Mouse (Mus musculus): ENCODE data around the gene Phc2. TPM values are rescaled to one million over a fixed set of nuclear protein-coding genes. Genes with fewer than 3 reads are reported as not detected.
"Not testable (repeated sequence)": the region's sequence is repeated elsewhere in the genome, so short reads cannot be mapped to it uniquely, and the experiment has no call there.

Gene Phc2
- 10 to 100 TPM; 85.4 to 91.3 TPM for total RNA-seq (2021)
- long read RNA-seq, experiment 1, transcript Phc2-201 (15 exons, 3,949 nt) = minor isoform, 8 of 130 reads
- long read RNA-seq, experiment 1, transcript Phc2-202 (7 exons, 2,535 nt) = major isoform, 68 of 130 reads
- long read RNA-seq, experiment 1, partial matches to known transcripts = 2 of 130 reads
- long read RNA-seq, experiment 1, other reads (novel, unspliced or antisense) = 51 of 130 reads
- long read RNA-seq, experiment 2, transcript Phc2-201 (15 exons, 3,949 nt) = minor isoform, 9 of 150 reads
- long read RNA-seq, experiment 2, transcript Phc2-202 (7 exons, 2,535 nt) = major isoform, 82 of 150 reads
- long read RNA-seq, experiment 2, partial matches to known transcripts = 10 of 150 reads
- long read RNA-seq, experiment 2, other reads (novel, unspliced or antisense) = 49 of 150 reads

DNA sequence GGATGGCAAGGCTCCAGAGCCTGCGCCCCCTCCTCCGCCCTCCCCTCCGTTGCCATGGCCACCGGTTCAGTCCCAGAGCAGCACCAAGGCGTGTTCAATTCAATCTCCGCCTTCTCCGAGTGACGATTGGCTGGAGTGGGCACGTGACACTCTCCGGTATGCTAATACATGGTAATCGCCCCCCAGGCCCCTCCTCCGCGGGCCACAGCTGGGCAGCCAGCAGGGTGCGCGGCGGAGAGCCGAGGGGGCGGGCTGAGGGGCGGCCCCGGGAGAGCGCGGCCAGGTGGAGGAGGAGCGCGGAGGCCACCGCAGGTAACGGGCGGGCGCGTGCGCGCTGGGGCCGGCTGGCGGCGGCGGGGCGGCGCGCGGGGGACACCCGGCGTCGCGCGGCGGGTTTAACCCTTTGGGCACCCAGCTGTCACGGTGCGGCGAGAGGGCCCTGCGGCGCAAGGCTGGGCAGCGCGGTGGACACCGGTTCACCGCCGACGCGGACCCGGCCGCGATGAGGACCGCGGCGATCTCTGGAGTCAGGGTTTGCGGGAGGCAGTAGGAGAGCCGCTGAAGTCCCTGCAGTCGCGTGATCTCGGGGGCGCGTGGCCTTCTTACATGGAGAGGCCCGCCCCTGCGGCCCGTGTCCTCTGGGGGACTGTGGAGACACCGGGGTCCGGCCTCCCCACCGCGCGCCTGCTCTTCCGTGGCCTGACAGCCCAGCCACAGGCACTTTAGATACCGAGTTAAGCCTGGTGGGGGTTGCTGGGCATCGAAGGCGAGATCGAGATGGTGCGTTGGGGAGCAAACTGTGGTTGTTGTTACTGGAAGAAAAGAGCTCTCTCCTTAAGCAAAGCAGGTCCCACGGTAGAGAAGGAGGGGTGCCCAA lies at the start of gene Phc2:
Gene Phc2 (plus strand): TSS at position 198 of the 877 bp plus-strand sequence.
- DNase-seq (ENCODE audit: low spot score in 2 of 2) = peak; percentile 92 to 97
- peak; percentile 56 for TF ChIP-seq CTCF (conservative IDR thresholded peaks at IDR 0.05)
- Histone ChIP-seq H3K27ac (peak within 1 kb of the TSS; percentile 97), H3K4me3 (peak within 1 kb of the TSS; percentile 70)

- no peak for TF ChIP-seq CTCF (conservative IDR thresholded peaks at IDR 0.05)
- no peak overlapping the region for H3K4me3 ChIP-seq
- DNase-seq (ENCODE audit: low spot score in 2 of 2) = peak; percentile 30 to 41
- no peak overlapping the region for H3K27ac ChIP-seq
These were observed 47.9 kb upstream of the Phc2 start for GRCm38 (mm10) chr4:128606586-128606985.

- no peak for DNase-seq (ENCODE audit: low spot score in 2 of 2)
- Histone ChIP-seq H3K27ac (peak overlapping the region; percentile 80), H3K4me3 (no peak overlapping the region)
- TF ChIP-seq CTCF (conservative IDR thresholded peaks at IDR 0.05) = no peak
These were observed 46.8 kb upstream of the Phc2 start for GRCm38 (mm10) chr4:128607661-128608060.

DNA sequence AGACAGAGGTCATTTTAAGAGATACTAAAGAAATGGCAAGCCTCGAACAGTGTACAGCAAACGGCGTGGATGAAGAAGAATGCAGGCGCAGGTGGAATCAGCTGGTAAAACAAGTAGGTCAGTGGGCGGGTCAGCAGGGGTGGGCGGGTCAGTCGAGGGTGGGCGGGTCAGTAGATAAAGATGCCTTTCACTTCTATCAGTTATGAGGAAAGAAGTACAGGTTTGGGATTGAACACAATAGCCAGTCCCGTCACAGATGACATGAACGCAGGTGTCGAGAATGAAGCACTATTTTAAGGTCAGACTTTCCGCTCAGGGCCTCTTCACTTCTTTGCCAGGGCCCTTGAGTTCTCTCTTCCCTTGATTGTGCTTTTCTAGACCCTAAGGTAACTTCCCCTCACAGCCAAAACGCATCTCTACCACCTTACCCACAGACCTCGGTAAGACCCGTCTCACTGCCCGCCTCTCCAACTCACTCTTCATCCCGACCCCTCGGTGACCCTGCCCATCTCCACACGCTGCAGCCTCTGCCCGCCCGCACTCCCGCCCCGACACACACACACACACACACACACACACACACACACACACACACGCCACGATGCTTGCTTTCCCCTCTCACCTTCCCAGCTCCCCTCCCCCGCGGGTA lies 45.1 kb upstream of the Phc2 start:
- H3K4me3 ChIP-seq = peak overlapping the region; percentile 66
- no peak for TF ChIP-seq CTCF (conservative IDR thresholded peaks at IDR 0.05)
- peak overlapping the region; percentile 80 for H3K27ac ChIP-seq
- DNase-seq (ENCODE audit: low spot score in 2 of 2) = no peak

DNA sequence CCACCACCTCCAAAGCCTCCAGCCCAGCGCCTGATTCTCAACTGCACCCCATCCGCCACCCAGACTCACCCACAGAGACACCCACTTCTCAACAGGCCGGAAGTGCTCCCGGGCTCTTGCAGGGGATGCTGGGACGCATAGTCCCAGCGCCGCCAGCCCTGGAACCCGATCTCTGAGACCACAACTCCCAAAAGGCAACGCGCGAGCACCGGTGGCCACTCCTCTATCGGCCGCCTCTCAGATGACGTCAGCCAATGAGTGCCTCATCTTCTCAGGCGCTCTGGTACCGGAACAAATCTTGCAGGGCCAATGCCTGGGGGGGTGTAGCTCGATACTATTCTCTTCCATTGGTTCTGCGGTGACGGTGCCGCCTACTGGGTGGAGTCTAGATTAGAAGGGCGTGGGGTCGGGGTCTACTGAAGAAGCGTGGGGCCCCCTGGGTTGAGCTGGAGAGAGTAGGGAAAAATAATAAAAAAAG lies 44.5 kb upstream of the Phc2 start, which contains the start of gene Zscan20:
Gene Zscan20 (minus strand): TSS at position 174 of the 478 bp plus-strand sequence.
- peak within 1 kb of the TSS; percentile 80 for H3K27ac ChIP-seq
- TF ChIP-seq CTCF (conservative IDR thresholded peaks at IDR 0.05) = peak; percentile 65
- peak; percentile 95 to 99 for DNase-seq (ENCODE audit: low spot score in 2 of 2)

DNA sequence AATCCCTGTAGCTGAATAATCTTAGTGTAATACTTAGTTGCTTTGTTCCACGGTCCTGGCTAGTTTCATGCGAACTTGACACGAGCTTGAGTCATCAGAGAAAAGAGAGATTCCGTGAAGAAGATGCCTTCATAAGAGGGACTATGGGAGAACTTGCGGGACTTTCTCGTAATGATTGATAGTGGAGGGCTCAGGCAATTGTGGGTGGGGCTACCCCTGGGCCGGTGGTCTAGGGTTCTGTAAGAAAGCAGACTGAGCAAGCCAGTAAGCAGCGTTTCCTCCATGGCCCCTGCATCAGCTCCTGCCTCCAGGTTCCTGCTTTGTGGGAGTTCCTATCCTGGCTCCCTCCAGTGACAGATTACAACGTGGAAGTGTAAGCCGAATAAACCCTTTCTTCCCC lies 43.8 kb upstream of the Phc2 start:
- 0 out of 2 replicates have a peak overlapping the region, but pooled peaks have one; percentile 57 for H3K27ac ChIP-seq
- peak overlapping the region; percentile 66 for H3K4me3 ChIP-seq
- no peak for DNase-seq (ENCODE audit: low spot score in 2 of 2)
- no peak for TF ChIP-seq CTCF (conservative IDR thresholded peaks at IDR 0.05)

More for the DNA sequence above, 44.5 kb upstream of the Phc2 start, which contains the start of gene Zscan20:
- peak within 1 kb of the TSS; percentile 66 for H3K4me3 ChIP-seq

DNA sequence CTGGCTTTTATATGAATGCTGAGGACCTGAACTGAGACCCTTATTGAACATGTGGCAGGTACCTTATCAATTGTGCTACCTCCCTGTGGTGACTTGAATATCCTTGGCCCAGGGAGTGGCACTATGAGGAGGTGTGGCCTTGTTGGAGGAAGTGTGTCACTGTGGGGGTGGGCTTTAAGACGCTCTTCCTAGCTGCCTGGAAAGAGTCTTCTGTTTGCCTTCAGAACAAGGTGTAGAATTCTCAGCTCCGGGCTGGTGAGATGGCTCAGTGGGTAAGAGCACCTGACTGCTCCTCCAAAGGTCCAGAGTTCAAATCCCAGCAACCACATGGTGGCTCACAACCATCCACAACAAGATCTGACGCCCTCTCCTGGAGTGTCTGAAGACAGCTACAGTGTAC lies 42.8 kb upstream of the Phc2 start:
- H3K27ac ChIP-seq; H3K4me3 ChIP-seq; DNase-seq (ENCODE audit: low spot score in 2 of 2): not testable (repeated sequence)

GRCm38 (mm10) chr4:128613326-128613725 lies 41.2 kb upstream of the Phc2 start:
- TF ChIP-seq CTCF (conservative IDR thresholded peaks at IDR 0.05) = peak; percentile 89
- no peak overlapping the region for H3K27ac ChIP-seq
- DNase-seq (ENCODE audit: low spot score in 2 of 2) = peak in 1 of 2 experiments; percentile 57
- H3K4me3 ChIP-seq = no peak overlapping the region

DNA sequence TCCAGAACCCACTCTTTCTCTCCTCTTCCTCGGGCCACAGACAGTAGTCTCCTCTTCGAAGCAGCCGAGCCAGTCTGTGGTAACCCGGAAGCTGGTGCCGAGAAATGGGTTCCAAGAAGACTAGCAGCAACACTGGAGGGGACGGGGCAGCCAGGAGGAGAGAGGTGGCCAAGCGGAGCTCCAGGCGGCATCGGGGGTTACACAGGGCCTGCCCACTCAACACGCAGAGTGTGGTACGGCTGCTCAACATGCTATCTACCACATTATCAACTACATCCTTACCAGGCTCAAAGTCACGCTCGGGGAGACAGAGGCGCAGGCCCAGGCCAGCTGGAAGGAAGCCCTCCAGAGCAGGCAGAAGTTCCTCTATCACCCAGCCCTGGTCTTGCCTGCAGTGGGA lies 38.7 kb upstream of the Phc2 start:
- no peak for DNase-seq (ENCODE audit: low spot score in 2 of 2)
- no peak for TF ChIP-seq CTCF (conservative IDR thresholded peaks at IDR 0.05)
- no peak overlapping the region for H3K4me3 ChIP-seq
- no peak overlapping the region for H3K27ac ChIP-seq

- Histone ChIP-seq H3K4me3 (no peak overlapping the region), H3K27ac (no peak overlapping the region; the same call in 1 of the 2 replicates)
- DNase-seq (ENCODE audit: low spot score in 2 of 2) = no peak
- no peak for TF ChIP-seq CTCF (conservative IDR thresholded peaks at IDR 0.05)
These were observed 37.0 kb upstream of the Phc2 start for GRCm38 (mm10) chr4:128617363-128618120.

GRCm38 (mm10) chr4:128618246-128618911 lies 36.1 kb upstream of the Phc2 start, which contains the start of gene Tlr12:
TSS of gene Tlr12 (minus strand) at chr4:128618619.
- Histone ChIP-seq H3K4me3 (no peak within 1 kb of the TSS), H3K27ac (no peak within 1 kb of the TSS; the same call in 1 of the 2 replicates)
- no peak for TF ChIP-seq CTCF (conservative IDR thresholded peaks at IDR 0.05)
- DNase-seq (ENCODE audit: low spot score in 2 of 2) = no peak

All from layer of hippocampus, adult 2 months (tissue).